Mouse (Mus musculus) C2C12 (cell line): ENCODE results near the gene Cep131.

Experiments used
- CTCF ChIP-seq: IDR thresholded peaks from one replicate; pipeline ENCODE4 v1.5.1; 2011; ENCODE audit not compliant: control insufficient read depth, insufficient read depth, insufficient read length
- FOSL1 ChIP-seq: IDR thresholded peaks from one replicate; pipeline ENCODE4 v1.8.0; 2011; ENCODE audit warnings: mild to moderate bottlenecking, low read length; ENCODE audit not compliant: poor library complexity, insufficient read depth, severe bottlenecking
- MYOG ChIP-seq: IDR thresholded peaks from one replicate; pipeline ENCODE4 v1.6.1; 2011; ENCODE audit not compliant: control insufficient read depth, insufficient read length; ENCODE audit errors: extremely low read depth

- TF ChIP-seq CTCF (no peak), MYOG (no peak), FOSL1 (no peak)
Measured at GRCm38 (mm10) chr11:120136195-120136594, 49.6 kb upstream of the Cep131 start.
